Mouse (Mus musculus) B cell, adult 67 days (primary cell): ENCODE results near the gene Atp5g2. TPM values are rescaled to one million over a fixed set of nuclear protein-coding genes. Genes with fewer than 3 reads are reported as not detected.

ENCODE experiments used
- total RNA-seq, 2 experiments: library from RNA; stranded (reverse); gene quantifications; 4 replicates each; pipeline ENCODE4 v1.2.4; 2023

The Atp5g2 gene
- 1 to 10 TPM; 7.7 to 9.0 TPM for total RNA-seq

GRCm38 (mm10) chr15:102672215-102673071, at the start of gene Atp5g2:
Gene Atp5g2 (minus strand): TSS chr15:102672352.

GRCm38 (mm10) chr15:102624970-102625686, 47.0 kb downstream of the Atp5g2 start, which contains the start of the genes Gm28047 and Atf7:
Gene Gm28047 (minus strand): TSS chr15:102625067.
Gene Atf7 (minus strand): TSS chr15:102625464.

Other genes starting within 250 kb of the Atp5g2 start
- gene Amhr2, start 227.0 kb downstream of the Atp5g2 start, total RNA-seq, result 1 to 10 TPM in 1 of 2 experiments, under 1 TPM in 1; 0.74 to 2.6 TPM
- 100 to 1,000 TPM in 1 of 2 experiments, 10 to 100 TPM in 1; 95.8 to 104 TPM for gene Prr13, start 213.3 kb downstream of the Atp5g2 start, total RNA-seq
- 100 to 1,000 TPM; 699 to 726 TPM for gene Pcbp2, start 201.8 kb downstream of the Atp5g2 start, total RNA-seq
- 1 to 10 TPM in 1 of 2 experiments, not detected in 1; 7.7 TPM for gene Gm10337, start 168.6 kb downstream of the Atp5g2 start, total RNA-seq
- 1 to 10 TPM; 1.3 TPM for gene Map3k12, start 155.3 kb downstream of the Atp5g2 start, total RNA-seq
- gene Tarbp2, start 154.2 kb downstream of the Atp5g2 start, total RNA-seq, result 10 to 100 TPM; 50.8 to 57.4 TPM
- gene Npff, start 147.4 kb downstream of the Atp5g2 start, total RNA-seq, result 10 to 100 TPM; 15.7 to 26.0 TPM
- 1 to 10 TPM; 2.4 to 3.2 TPM for gene Gm28047, start 47.3 kb downstream of the Atp5g2 start, total RNA-seq
- 100 to 1,000 TPM; 146 to 155 TPM for gene Atf7, start 46.9 kb downstream of the Atp5g2 start, total RNA-seq
- 10 to 100 TPM; 55.1 to 59.3 TPM for gene Calcoco1, start 49.8 kb upstream of the Atp5g2 start, total RNA-seq
- not detected for gene Hoxc13, start 248.8 kb upstream of the Atp5g2 start, total RNA-seq